Mouse (Mus musculus): ENCODE measurements around the gene Mafb. TPM values are rescaled to one million over a fixed set of nuclear protein-coding genes. Genes with fewer than 3 reads are reported as not detected.
A peak's percentile ranks its signal among the peaks of the same experiment; 100 is the strongest.

Gene Mafb
- 6.3 and 6.9 TPM in 2 replicates for polyA plus RNA-seq (2015; fragmentation: Nextera tagmentation; extraction: Ambion mirVana)

DNA sequence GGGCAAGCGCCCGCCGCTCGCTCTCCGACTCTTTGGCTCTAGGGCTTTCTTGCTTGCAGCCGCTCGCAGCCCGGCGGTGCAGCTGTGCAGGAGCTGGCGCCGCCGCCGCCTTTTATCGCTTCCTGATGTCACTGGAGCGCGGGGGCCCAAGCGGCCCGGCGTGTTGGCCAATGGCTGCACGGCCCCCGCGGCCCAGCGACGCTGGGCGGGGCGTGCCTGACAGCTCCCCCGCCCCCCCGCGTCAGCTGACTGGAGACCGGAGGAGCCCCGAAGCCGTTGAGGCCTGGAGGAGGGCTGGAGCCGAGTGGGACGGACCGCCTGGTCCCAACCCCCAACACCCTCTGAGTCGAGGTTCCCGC lies at the start of gene Mafb:
Mafb (minus strand) TSS at position 86 of the 359 bp plus-strand sequence.
- under 1% methylated on average over 37 of the region's 37 CpGs for WGBS
- Histone ChIP-seq H3K4me2 (ENCODE audit: low read depth, low read length) (peak within 1 kb of the TSS; percentile 99), H3K4me1 (ENCODE audit: control insufficient read depth, insufficient read depth, low read length) (peaks cover 3% of the 10 kb centered on the region), H3K27ac (ENCODE audit: low read length) (peak within 1 kb of the TSS; percentile 85), H3K4me3 (replicated peaks; ENCODE audit: low read length) (peak within 1 kb of the TSS; percentile 63), H3K36me3 (ENCODE audit: control insufficient read depth, insufficient read depth, low read length) (no peaks in the 10 kb centered on the region), H3K9me3 (replicated peaks; ENCODE audit: control insufficient read depth, low read length) (no peaks in the 10 kb centered on the region), H3K27me3 (ENCODE audit: control insufficient read depth, insufficient read depth, low read length) (peaks cover 62% of the 10 kb centered on the region), H3K9ac (ENCODE audit: low read length) (peak within 1 kb of the TSS; percentile 85)
- ATAC-seq (ENCODE audit: insufficient read depth, low FRiP score) = peak; percentile 94

DNA sequence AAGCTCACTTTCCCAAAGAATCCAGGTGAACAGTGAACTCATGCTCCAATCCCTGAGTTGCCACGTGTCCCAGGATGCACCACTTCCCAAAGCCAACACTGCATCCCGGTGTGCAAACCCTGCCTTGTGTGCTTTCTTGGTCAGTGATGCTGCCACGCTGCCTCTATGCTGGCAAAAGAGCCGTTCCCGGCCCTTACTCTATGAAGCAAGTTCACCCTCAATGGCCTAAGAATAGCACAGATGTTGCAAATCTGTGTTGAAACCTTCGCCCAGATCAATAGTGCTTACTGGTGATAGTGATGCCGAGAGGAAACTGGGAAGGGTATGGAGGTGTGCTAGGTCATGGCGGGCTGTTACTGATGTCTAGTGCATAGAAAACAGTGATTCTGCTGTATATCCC lies 48.3 kb upstream of the Mafb start:
- 86% methylated on average over 8 of the region's 8 CpGs for WGBS
- no peaks in the 10 kb centered on the region for H3K27me3 ChIP-seq (ENCODE audit: control insufficient read depth, insufficient read depth, low read length)
- no peak overlapping the region for H3K4me3 ChIP-seq (replicated peaks; ENCODE audit: low read length)
- H3K36me3 ChIP-seq (ENCODE audit: control insufficient read depth, insufficient read depth, low read length) = no peaks in the 10 kb centered on the region
- no peak overlapping the region for H3K27ac ChIP-seq (ENCODE audit: low read length)
- no peak overlapping the region for H3K4me2 ChIP-seq (ENCODE audit: low read depth, low read length)
- no peak overlapping the region for H3K9ac ChIP-seq (ENCODE audit: low read length)
- no peaks in the 10 kb centered on the region for H3K4me1 ChIP-seq (ENCODE audit: control insufficient read depth, insufficient read depth, low read length)
- no peak for ATAC-seq (ENCODE audit: insufficient read depth, low FRiP score)
- no peaks in the 10 kb centered on the region for H3K9me3 ChIP-seq (replicated peaks; ENCODE audit: control insufficient read depth, low read length)

DNA sequence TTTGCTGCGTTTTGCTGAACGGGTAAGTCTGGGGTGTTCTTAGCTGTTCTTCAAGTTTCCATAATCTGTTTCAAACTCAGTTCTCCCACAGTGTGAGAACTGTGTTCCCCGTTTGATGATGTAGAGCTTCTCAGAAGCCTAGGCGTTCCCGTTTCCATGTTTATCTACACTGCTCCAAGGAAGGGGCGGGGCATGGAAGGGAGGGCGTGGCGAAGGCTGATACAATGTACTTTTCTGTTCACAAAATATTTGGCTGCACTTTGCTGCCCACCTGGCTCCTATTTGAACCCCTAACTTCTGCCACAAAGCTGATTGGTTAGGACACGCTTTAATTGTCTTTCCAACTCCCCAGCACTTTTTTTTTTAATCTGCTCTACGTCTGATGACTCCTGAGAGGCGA lies 47.9 kb upstream of the Mafb start:
- no peaks in the 10 kb centered on the region for H3K27me3 ChIP-seq (ENCODE audit: control insufficient read depth, insufficient read depth, low read length)
- 76% methylated on average over 11 of the region's 11 CpGs for WGBS
- no peak overlapping the region for H3K4me2 ChIP-seq (ENCODE audit: low read depth, low read length)
- no peak overlapping the region for H3K4me3 ChIP-seq (replicated peaks; ENCODE audit: low read length)
- no peak overlapping the region for H3K27ac ChIP-seq (ENCODE audit: low read length)
- no peaks in the 10 kb centered on the region for H3K36me3 ChIP-seq (ENCODE audit: control insufficient read depth, insufficient read depth, low read length)
- no peak overlapping the region for H3K9ac ChIP-seq (ENCODE audit: low read length)
- H3K9me3 ChIP-seq (replicated peaks; ENCODE audit: control insufficient read depth, low read length) = no peaks in the 10 kb centered on the region
- no peaks in the 10 kb centered on the region for H3K4me1 ChIP-seq (ENCODE audit: control insufficient read depth, insufficient read depth, low read length)
- no peak for ATAC-seq (ENCODE audit: insufficient read depth, low FRiP score)

DNA sequence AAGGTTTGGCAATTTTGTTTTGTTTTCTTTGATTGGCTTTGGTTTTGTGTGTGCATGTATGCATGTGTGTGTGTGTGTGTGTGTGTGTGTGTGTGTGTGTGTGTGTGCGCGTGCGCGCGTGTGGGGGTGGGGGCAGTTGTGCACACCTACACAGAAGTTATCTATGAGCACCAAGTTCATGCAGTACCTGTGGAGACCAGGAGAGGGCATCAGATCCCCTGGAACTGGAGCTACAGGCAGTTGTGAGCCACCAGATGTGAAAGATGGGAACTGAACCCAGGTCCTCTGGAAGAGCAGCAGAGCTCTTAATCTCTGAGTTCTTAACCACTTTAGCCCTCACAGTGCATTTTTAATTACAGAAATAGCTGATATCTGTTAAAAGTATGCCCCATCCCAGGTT lies 47.1 kb upstream of the Mafb start:
- no peak overlapping the region for H3K4me2 ChIP-seq (ENCODE audit: low read depth, low read length)
- no peaks in the 10 kb centered on the region for H3K36me3 ChIP-seq (ENCODE audit: control insufficient read depth, insufficient read depth, low read length)
- H3K9me3 ChIP-seq (replicated peaks; ENCODE audit: control insufficient read depth, low read length) = no peaks in the 10 kb centered on the region
- H3K4me1 ChIP-seq (ENCODE audit: control insufficient read depth, insufficient read depth, low read length) = no peaks in the 10 kb centered on the region
- H3K4me3 ChIP-seq (replicated peaks; ENCODE audit: low read length) = no peak overlapping the region
- H3K9ac ChIP-seq (ENCODE audit: low read length) = no peak overlapping the region
- no peak for ATAC-seq (ENCODE audit: insufficient read depth, low FRiP score)
- WGBS = 98% methylated on average over 5 of the region's 5 CpGs
- no peak overlapping the region for H3K27ac ChIP-seq (ENCODE audit: low read length)
- H3K27me3 ChIP-seq (ENCODE audit: control insufficient read depth, insufficient read depth, low read length) = no peaks in the 10 kb centered on the region

DNA sequence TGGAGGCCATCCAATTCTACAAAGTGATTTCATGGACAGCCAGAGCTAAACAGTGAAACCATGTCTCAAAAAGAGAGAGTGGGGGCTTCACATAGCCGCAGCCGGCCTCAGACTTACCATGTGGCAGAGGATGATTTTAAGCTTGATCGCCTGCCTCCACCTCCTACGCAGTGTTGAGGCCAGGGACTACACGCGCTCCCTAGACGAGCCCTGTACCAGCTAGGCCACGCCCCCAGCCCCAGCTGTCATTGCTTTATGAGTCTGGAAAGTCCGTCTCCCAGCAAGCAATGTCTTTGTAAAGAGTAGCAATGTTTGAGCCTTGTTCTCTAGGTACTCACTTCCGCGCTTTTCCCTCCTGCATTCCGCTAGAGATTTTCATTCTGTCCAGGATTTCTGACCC lies 46.2 kb upstream of the Mafb start:
- H3K4me3 ChIP-seq (replicated peaks; ENCODE audit: low read length) = no peak overlapping the region
- H3K27me3 ChIP-seq (ENCODE audit: control insufficient read depth, insufficient read depth, low read length) = no peaks in the 10 kb centered on the region
- H3K4me1 ChIP-seq (ENCODE audit: control insufficient read depth, insufficient read depth, low read length) = no peaks in the 10 kb centered on the region
- no peaks in the 10 kb centered on the region for H3K36me3 ChIP-seq (ENCODE audit: control insufficient read depth, insufficient read depth, low read length)
- no peak overlapping the region for H3K27ac ChIP-seq (ENCODE audit: low read length)
- WGBS = 54% methylated on average over 12 of the region's 12 CpGs
- H3K9me3 ChIP-seq (replicated peaks; ENCODE audit: control insufficient read depth, low read length) = no peaks in the 10 kb centered on the region
- ATAC-seq (ENCODE audit: insufficient read depth, low FRiP score) = peak; percentile 44; the same call in 1 of the 2 replicates
- no peak overlapping the region for H3K9ac ChIP-seq (ENCODE audit: low read length)
- no peak overlapping the region for H3K4me2 ChIP-seq (ENCODE audit: low read depth, low read length)

DNA sequence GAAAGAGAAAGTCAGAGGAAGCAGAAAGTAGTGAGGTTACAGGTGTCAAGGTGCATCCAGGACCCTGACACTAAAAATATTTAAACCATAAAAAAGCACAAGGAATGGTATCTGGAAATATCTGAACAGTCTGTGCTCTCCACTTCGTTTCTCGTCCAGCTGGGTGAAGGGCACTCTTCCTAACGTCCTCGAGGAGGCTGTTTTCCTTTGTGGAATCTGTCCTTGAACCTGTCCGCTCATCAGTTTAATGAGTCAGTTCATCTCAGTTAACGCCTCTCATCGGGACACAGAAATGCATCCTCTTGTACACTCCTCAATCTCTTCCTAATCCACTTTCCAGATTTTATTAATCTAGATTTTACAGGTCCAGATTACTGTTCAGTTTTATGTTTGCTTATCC lies 44.6 kb upstream of the Mafb start:
- 69% methylated on average over 7 of the region's 7 CpGs for WGBS
- H3K9me3 ChIP-seq (replicated peaks; ENCODE audit: control insufficient read depth, low read length) = no peaks in the 10 kb centered on the region
- H3K4me3 ChIP-seq (replicated peaks; ENCODE audit: low read length) = no peak overlapping the region
- H3K27ac ChIP-seq (ENCODE audit: low read length) = no peak overlapping the region
- no peak for ATAC-seq (ENCODE audit: insufficient read depth, low FRiP score)
- H3K9ac ChIP-seq (ENCODE audit: low read length) = no peak overlapping the region
- H3K4me1 ChIP-seq (ENCODE audit: control insufficient read depth, insufficient read depth, low read length) = no peaks in the 10 kb centered on the region
- H3K27me3 ChIP-seq (ENCODE audit: control insufficient read depth, insufficient read depth, low read length) = no peaks in the 10 kb centered on the region
- no peaks in the 10 kb centered on the region for H3K36me3 ChIP-seq (ENCODE audit: control insufficient read depth, insufficient read depth, low read length)
- no peak overlapping the region for H3K4me2 ChIP-seq (ENCODE audit: low read depth, low read length)

DNA sequence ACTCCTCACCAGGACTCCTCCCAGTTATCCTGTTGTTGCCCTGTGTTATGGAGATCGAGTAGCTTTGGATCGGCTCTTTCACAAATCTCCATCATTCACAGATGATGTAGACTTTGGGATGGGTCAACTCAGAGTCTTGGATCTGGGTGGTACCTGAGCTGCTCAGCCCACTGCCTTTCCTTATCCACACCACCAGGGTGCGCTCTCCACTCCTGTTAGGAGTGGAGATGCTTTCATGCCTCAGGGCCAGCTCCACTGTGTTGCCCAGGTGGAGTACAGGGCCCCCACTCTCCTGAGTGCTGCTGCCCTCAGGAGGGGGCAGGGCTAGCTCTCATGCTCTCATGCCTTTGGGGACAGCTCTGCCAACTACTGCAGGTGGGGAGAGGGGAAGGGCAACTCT lies 40.9 kb upstream of the Mafb start:
- no peak overlapping the region for H3K9ac ChIP-seq (ENCODE audit: low read length)
- no peaks in the 10 kb centered on the region for H3K27me3 ChIP-seq (ENCODE audit: control insufficient read depth, insufficient read depth, low read length)
- H3K4me2 ChIP-seq (ENCODE audit: low read depth, low read length) = no peak overlapping the region
- ATAC-seq (ENCODE audit: insufficient read depth, low FRiP score) = no peak
- H3K9me3 ChIP-seq (replicated peaks; ENCODE audit: control insufficient read depth, low read length) = no peaks in the 10 kb centered on the region
- H3K36me3 ChIP-seq (ENCODE audit: control insufficient read depth, insufficient read depth, low read length) = no peaks in the 10 kb centered on the region
- no peaks in the 10 kb centered on the region for H3K4me1 ChIP-seq (ENCODE audit: control insufficient read depth, insufficient read depth, low read length)
- H3K4me3 ChIP-seq (replicated peaks; ENCODE audit: low read length) = no peak overlapping the region
- 78% methylated on average over 3 of the region's 3 CpGs for WGBS
- H3K27ac ChIP-seq (ENCODE audit: low read length) = no peak overlapping the region

DNA sequence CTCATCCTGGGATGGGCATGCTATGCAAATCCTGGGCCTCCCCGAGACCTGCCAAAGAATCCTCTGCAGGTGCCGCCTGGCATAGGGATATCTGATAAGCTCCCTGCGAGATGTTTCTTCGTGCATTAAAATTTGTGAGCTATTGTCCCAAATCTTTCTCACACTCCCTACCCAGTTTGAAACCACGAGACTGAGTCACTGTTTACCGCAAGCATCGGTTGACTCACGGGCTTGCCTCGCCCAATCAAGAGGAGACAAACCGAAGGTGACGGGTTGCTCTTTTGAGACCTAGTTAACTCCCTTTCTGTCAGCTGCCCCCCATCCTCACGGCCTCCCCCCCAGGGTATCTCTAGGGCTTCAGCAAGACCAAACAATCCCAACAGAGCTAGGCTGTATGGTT lies 30.9 kb upstream of the Mafb start:
- H3K36me3 ChIP-seq (ENCODE audit: control insufficient read depth, insufficient read depth, low read length) = no peaks in the 10 kb centered on the region
- no peak for ATAC-seq (ENCODE audit: insufficient read depth, low FRiP score)
- no peaks in the 10 kb centered on the region for H3K4me1 ChIP-seq (ENCODE audit: control insufficient read depth, insufficient read depth, low read length)
- H3K9me3 ChIP-seq (replicated peaks; ENCODE audit: control insufficient read depth, low read length) = no peaks in the 10 kb centered on the region
- no peak overlapping the region for H3K9ac ChIP-seq (ENCODE audit: low read length)
- H3K27me3 ChIP-seq (ENCODE audit: control insufficient read depth, insufficient read depth, low read length) = no peaks in the 10 kb centered on the region
- H3K4me3 ChIP-seq (replicated peaks; ENCODE audit: low read length) = no peak overlapping the region
- WGBS = 69% methylated on average over 12 of the region's 12 CpGs
- H3K27ac ChIP-seq (ENCODE audit: low read length) = no peak overlapping the region
- H3K4me2 ChIP-seq (ENCODE audit: low read depth, low read length) = no peak overlapping the region

DNA sequence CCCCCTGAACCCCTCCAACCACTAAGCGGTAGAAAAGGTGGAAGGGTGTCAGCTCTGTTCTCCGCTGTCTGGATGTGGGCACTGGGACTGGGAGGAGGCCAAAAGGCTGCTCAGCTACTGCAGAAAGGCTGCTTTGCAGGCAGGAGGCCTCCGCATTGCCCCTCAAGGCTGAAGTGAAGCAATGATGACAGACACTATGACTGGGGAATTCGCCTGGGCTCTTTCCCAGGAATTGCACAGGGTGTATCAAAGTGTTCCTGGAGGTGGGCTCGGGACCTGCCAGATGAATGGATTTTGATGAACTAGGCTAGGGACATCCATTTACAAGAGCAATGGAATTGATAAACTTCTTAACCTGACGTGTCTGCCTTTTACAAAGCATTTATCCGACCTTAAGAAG lies 27.9 kb upstream of the Mafb start:
- H3K27ac ChIP-seq (ENCODE audit: low read length) = no peak overlapping the region
- no peaks in the 10 kb centered on the region for H3K36me3 ChIP-seq (ENCODE audit: control insufficient read depth, insufficient read depth, low read length)
- no peaks in the 10 kb centered on the region; the same call in 1 of the 2 replicates for H3K27me3 ChIP-seq (ENCODE audit: control insufficient read depth, insufficient read depth, low read length)
- 66% methylated on average over 7 of the region's 7 CpGs for WGBS
- H3K9me3 ChIP-seq (replicated peaks; ENCODE audit: control insufficient read depth, low read length) = no peaks in the 10 kb centered on the region
- no peaks in the 10 kb centered on the region for H3K4me1 ChIP-seq (ENCODE audit: control insufficient read depth, insufficient read depth, low read length)
- no peak overlapping the region for H3K4me2 ChIP-seq (ENCODE audit: low read depth, low read length)
- ATAC-seq (ENCODE audit: insufficient read depth, low FRiP score) = no peak
- H3K9ac ChIP-seq (ENCODE audit: low read length) = no peak overlapping the region
- H3K4me3 ChIP-seq (replicated peaks; ENCODE audit: low read length) = no peak overlapping the region

DNA sequence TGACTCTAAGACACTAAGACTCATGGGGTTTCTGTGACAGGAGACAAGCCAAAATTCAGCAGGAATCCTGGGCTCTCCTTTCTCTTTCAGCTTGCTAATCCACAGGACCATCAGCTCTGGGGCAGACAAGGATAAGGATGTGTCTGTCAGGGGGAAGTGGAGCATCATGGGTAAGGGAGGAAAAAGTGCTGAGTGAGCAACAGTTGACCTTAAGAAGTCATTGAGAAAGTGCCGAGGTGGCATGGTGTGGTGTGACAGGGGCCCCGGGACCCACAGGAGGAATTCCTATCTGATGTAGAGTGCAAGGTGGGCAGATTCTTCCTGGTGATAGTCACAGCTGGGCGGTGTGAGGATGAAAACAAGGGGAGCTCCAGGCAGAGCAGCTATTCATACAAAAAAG lies 25.8 kb upstream of the Mafb start:
- Histone ChIP-seq H3K9me3 (replicated peaks; ENCODE audit: control insufficient read depth, low read length) (no peaks in the 10 kb centered on the region), H3K9ac (ENCODE audit: low read length) (no peak overlapping the region), H3K36me3 (ENCODE audit: control insufficient read depth, insufficient read depth, low read length) (no peaks in the 10 kb centered on the region), H3K27ac (ENCODE audit: low read length) (no peak overlapping the region), H3K4me2 (ENCODE audit: low read depth, low read length) (no peak overlapping the region), H3K4me3 (replicated peaks; ENCODE audit: low read length) (no peak overlapping the region), H3K27me3 (ENCODE audit: control insufficient read depth, insufficient read depth, low read length) (no peaks in the 10 kb centered on the region; the same call in 1 of the 2 replicates), H3K4me1 (ENCODE audit: control insufficient read depth, insufficient read depth, low read length) (no peaks in the 10 kb centered on the region)
- ATAC-seq (ENCODE audit: insufficient read depth, low FRiP score) = no peak
- 71% methylated on average over 3 of the region's 3 CpGs for WGBS

Data from stomach, embryonic 16.5 days (tissue).